Mouse (Mus musculus): Measurements from ENCODE around the gene Pnkd. TPM values are rescaled to one million over a fixed set of nuclear protein-coding genes. Genes with fewer than 3 reads are reported as not detected.
"Not testable (repeated sequence)": the region's sequence is repeated elsewhere in the genome, so short reads cannot be mapped to it uniquely, and the experiment has no call there.

The Pnkd gene
- total RNA-seq, 2 experiments from 2014 or later, result 0.76 to 12.2 TPM

- no peak for ATAC-seq (replicated peaks; ENCODE audit: low FRiP score, poor library complexity, severe bottlenecking)
These were observed 31.5 kb downstream of the Pnkd start for GRCm38 (mm10) chr1:74316114-74316827.

- ATAC-seq (replicated peaks; ENCODE audit: low FRiP score, poor library complexity, severe bottlenecking), result no peak
These were observed 34.0 kb downstream of the Pnkd start for GRCm38 (mm10) chr1:74318711-74319110.

GRCm38 (mm10) chr1:74321396-74321795 lies 36.7 kb downstream of the Pnkd start:
- no peak for ATAC-seq (replicated peaks; ENCODE audit: low FRiP score, poor library complexity, severe bottlenecking)

- not testable (repeated sequence) for ATAC-seq (replicated peaks; ENCODE audit: low FRiP score, poor library complexity, severe bottlenecking)
These were observed 42.2 kb downstream of the Pnkd start for GRCm38 (mm10) chr1:74326916-74327315.

GRCm38 (mm10) chr1:74329899-74330431 lies 45.2 kb downstream of the Pnkd start:
- no peak for ATAC-seq (replicated peaks; ENCODE audit: low FRiP score, poor library complexity, severe bottlenecking)

- ATAC-seq (replicated peaks; ENCODE audit: low FRiP score, poor library complexity, severe bottlenecking), result no peak
These were observed 46.4 kb downstream of the Pnkd start for GRCm38 (mm10) chr1:74331046-74331681.

GRCm38 (mm10) chr1:74332241-74332763 lies 47.6 kb downstream of the Pnkd start:
- peak; percentile 97 for ATAC-seq (replicated peaks; ENCODE audit: low FRiP score, poor library complexity, severe bottlenecking)

- no peak for ATAC-seq (replicated peaks; ENCODE audit: low FRiP score, poor library complexity, severe bottlenecking)
These were observed 48.2 kb downstream of the Pnkd start for GRCm38 (mm10) chr1:74332930-74333329.

- ATAC-seq (replicated peaks; ENCODE audit: low FRiP score, poor library complexity, severe bottlenecking), result no peak
These were observed 49.9 kb downstream of the Pnkd start for GRCm38 (mm10) chr1:74334607-74335006.

- no peak for ATAC-seq (replicated peaks; ENCODE audit: low FRiP score, poor library complexity, severe bottlenecking)
These were observed 50.3 kb downstream of the Pnkd start for GRCm38 (mm10) chr1:74335033-74335432.

GRCm38 (mm10) chr1:74335436-74336170 lies 50.9 kb downstream of the Pnkd start:
- ATAC-seq (replicated peaks; ENCODE audit: low FRiP score, poor library complexity, severe bottlenecking), result no peak

- ATAC-seq (replicated peaks; ENCODE audit: low FRiP score, poor library complexity, severe bottlenecking), result no peak
These were observed 52.6 kb downstream of the Pnkd start for GRCm38 (mm10) chr1:74337241-74337771.

GRCm38 (mm10) chr1:74338013-74338412 lies 53.3 kb downstream of the Pnkd start:
- no peak for ATAC-seq (replicated peaks; ENCODE audit: low FRiP score, poor library complexity, severe bottlenecking)

GRCm38 (mm10) chr1:74338626-74339025 lies 53.9 kb downstream of the Pnkd start:
- ATAC-seq (replicated peaks; ENCODE audit: low FRiP score, poor library complexity, severe bottlenecking), result no peak

- no peak for ATAC-seq (replicated peaks; ENCODE audit: low FRiP score, poor library complexity, severe bottlenecking)
These were observed 55.2 kb downstream of the Pnkd start for GRCm38 (mm10) chr1:74339917-74340316.

GRCm38 (mm10) chr1:74340361-74340764 lies 55.6 kb downstream of the Pnkd start:
- ATAC-seq (replicated peaks; ENCODE audit: low FRiP score, poor library complexity, severe bottlenecking), result no peak

- not testable (repeated sequence) for ATAC-seq (replicated peaks; ENCODE audit: low FRiP score, poor library complexity, severe bottlenecking)
These were observed 56.3 kb downstream of the Pnkd start for GRCm38 (mm10) chr1:74340992-74341391.

- no peak for ATAC-seq (replicated peaks; ENCODE audit: low FRiP score, poor library complexity, severe bottlenecking)
These were observed 57.2 kb downstream of the Pnkd start for GRCm38 (mm10) chr1:74341898-74342297.

- no peak for ATAC-seq (replicated peaks; ENCODE audit: low FRiP score, poor library complexity, severe bottlenecking)
These were observed 57.6 kb downstream of the Pnkd start for GRCm38 (mm10) chr1:74342308-74342707.

- no peak for ATAC-seq (replicated peaks; ENCODE audit: low FRiP score, poor library complexity, severe bottlenecking)
These were observed 58.4 kb downstream of the Pnkd start for GRCm38 (mm10) chr1:74343161-74343560.

Measured in erythroid progenitor cell, adult 5-6 weeks (primary cell).